Mouse (Mus musculus) intestine, embryonic 15.5 days (tissue): ENCODE results near the gene Mycl. TPM values are rescaled to one million over a fixed set of nuclear protein-coding genes. Genes with fewer than 3 reads are reported as not detected.
A peak's percentile ranks its signal among the peaks of the same experiment; 100 is the strongest.

Source experiments
- ATAC-seq: fragments of 200-750 bp; cut with Nextera tagmentation; 2 replicates; pipeline ENCODE4 v1.8.0; 2017; ENCODE audit warnings: moderate TSS enrichment, moderate library complexity
- H3K27ac ChIP-seq: fragments of 300-500 bp; sonication (generic); 2 replicates; pipeline ENCODE4 v1.5.1; 2015; ENCODE audit warnings: mild to moderate bottlenecking, inconsistent platforms
- H3K27me3 ChIP-seq: fragments of 300-500 bp; sonication (generic); replicated peaks from 2 replicates; pipeline ENCODE4 v1.6.1; 2015; ENCODE audit warnings: inconsistent platforms
- H3K36me3 ChIP-seq: fragments of 300-500 bp; sonication (generic); 2 replicates; pipeline ENCODE4 v1.6.1; 2015; ENCODE audit warnings: inconsistent platforms
- H3K4me1 ChIP-seq: fragments of 300-500 bp; sonication (generic); replicated peaks from 2 replicates; pipeline ENCODE4 v1.6.1; 2015; ENCODE audit warnings: inconsistent platforms
- H3K4me2 ChIP-seq: fragments of 300-500 bp; sonication (generic); replicated peaks from 2 replicates; pipeline ENCODE4 v1.6.1; 2015; ENCODE audit warnings: mild to moderate bottlenecking, inconsistent platforms
- H3K4me3 ChIP-seq: fragments of 300-500 bp; sonication (generic); replicated peaks from 2 replicates; pipeline ENCODE4 v1.5.1; 2015; ENCODE audit warnings: inconsistent platforms
- H3K9ac ChIP-seq: fragments of 300-500 bp; sonication (generic); 2 replicates; pipeline ENCODE4 v1.6.1; 2015; ENCODE audit warnings: inconsistent platforms
- H3K9me3 ChIP-seq: fragments of 300-500 bp; sonication (generic); 2 replicates; pipeline ENCODE4 v1.6.1; 2016; ENCODE audit warnings: inconsistent platforms
- WGBS: fragments of 180-500 bp; shearing (Covaris S2); methylation state at CpG from one replicate; pipeline ENCODE4 v1.1.7; 2015; 5-methylcytosine and 5-hydroxymethylcytosine counted together
- polyA plus RNA-seq: library from polyadenylated mRNA; unstranded; fragments of >200 nt; fragmentation: Nextera tagmentation; extraction: Ambion mirVana; gene quantifications from 2 replicates; pipeline ENCODE4 v1.2.1, GENCODE M21; 2015

The Mycl gene
- polyA plus RNA-seq, 1 experiment from 2014 or later, result 9.2 TPM

DNA sequence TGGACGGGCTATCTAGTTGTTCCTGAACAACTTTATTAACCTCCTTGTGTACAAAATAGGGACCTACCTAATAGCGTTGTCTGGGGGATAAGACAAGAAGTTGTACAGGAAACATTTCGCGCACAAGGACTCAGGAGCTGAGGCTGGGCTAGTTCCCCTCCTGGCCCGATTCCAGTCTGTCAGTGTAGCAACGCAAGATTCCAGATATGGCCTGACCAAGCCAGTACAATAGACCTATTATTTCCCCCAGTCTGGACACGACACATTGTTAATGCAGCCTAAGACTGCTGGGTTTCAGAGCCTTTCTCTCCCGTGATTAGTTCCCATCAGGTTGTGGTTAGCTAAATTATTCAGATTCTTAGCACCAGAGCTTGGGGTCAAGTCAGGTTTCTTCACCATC, 32.7 kb upstream of the Mycl start:
- Histone ChIP-seq H3K27me3 (peaks cover 10% of the 10 kb centered on the region), H3K4me3 (no peak overlapping the region), H3K4me1 (peaks cover 23% of the 10 kb centered on the region), H3K36me3 (no peaks in the 10 kb centered on the region), H3K4me2 (no peak overlapping the region), H3K9me3 (no peaks in the 10 kb centered on the region), H3K27ac (no peak overlapping the region), H3K9ac (no peak overlapping the region)
- no peak for ATAC-seq
- 55% methylated on average over 8 of the region's 8 CpGs for WGBS

GRCm38 (mm10) chr4:122968106-122968505, 27.3 kb upstream of the Mycl start:
- H3K4me1 ChIP-seq, result no peaks in the 10 kb centered on the region
- no peaks in the 10 kb centered on the region for H3K27me3 ChIP-seq
- no peak overlapping the region for H3K27ac ChIP-seq
- WGBS, result 53% methylated on average over 4 of the region's 4 CpGs
- H3K4me3 ChIP-seq, result no peak overlapping the region
- H3K9ac ChIP-seq, result no peak overlapping the region
- H3K9me3 ChIP-seq, result no peaks in the 10 kb centered on the region
- no peak overlapping the region for H3K4me2 ChIP-seq
- no peaks in the 10 kb centered on the region for H3K36me3 ChIP-seq
- no peak for ATAC-seq

DNA sequence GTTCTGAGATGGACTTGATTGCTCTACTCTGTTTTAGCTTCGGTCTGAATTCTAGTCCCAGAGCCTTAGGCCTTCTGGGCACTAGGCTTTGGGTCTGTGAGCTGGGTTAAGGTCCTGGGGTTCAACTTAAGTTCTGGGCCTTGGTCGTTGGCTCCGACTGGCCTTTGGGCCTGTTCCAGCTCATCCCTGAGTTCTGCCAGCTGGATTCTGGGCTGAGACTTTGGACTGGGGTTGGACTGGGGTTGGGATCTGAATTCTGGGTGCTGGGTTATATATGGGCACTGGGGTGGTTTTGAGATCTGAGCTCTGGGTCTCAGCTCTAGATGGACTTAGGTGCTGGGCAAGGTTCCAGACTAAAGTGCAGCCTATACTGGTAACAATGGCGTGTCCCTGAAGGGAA, 24.3 kb upstream of the Mycl start:
- no peak overlapping the region for H3K27ac ChIP-seq
- no peak overlapping the region for H3K4me2 ChIP-seq
- H3K9me3 ChIP-seq, result no peaks in the 10 kb centered on the region
- H3K4me1 ChIP-seq, result no peaks in the 10 kb centered on the region
- no peaks in the 10 kb centered on the region for H3K27me3 ChIP-seq
- H3K9ac ChIP-seq, result no peak overlapping the region
- no peak for ATAC-seq
- no peak overlapping the region for H3K4me3 ChIP-seq
- 76% methylated on average over 4 of the region's 4 CpGs for WGBS
- H3K36me3 ChIP-seq, result no peaks in the 10 kb centered on the region

- ATAC-seq, result no peak
- Histone ChIP-seq H3K9me3 (no peaks in the 10 kb centered on the region), H3K4me2 (no peak overlapping the region), H3K36me3 (no peaks in the 10 kb centered on the region), H3K4me3 (no peak overlapping the region), H3K27ac (no peak overlapping the region), H3K9ac (no peak overlapping the region), H3K27me3 (no peaks in the 10 kb centered on the region), H3K4me1 (no peaks in the 10 kb centered on the region)
- WGBS, result 76% methylated on average over 4 of the region's 4 CpGs
Measured at GRCm38 (mm10) chr4:122971646-122972045, 23.8 kb upstream of the Mycl start.

- Histone ChIP-seq H3K27ac (no peak overlapping the region), H3K9me3 (no peaks in the 10 kb centered on the region), H3K36me3 (no peaks in the 10 kb centered on the region), H3K4me1 (no peaks in the 10 kb centered on the region), H3K4me3 (no peak overlapping the region), H3K4me2 (no peak overlapping the region), H3K9ac (no peak overlapping the region), H3K27me3 (no peaks in the 10 kb centered on the region)
- 68% methylated on average over 8 of the region's 8 CpGs for WGBS
- no peak for ATAC-seq
Measured at GRCm38 (mm10) chr4:122972056-122972455, 23.4 kb upstream of the Mycl start.

GRCm38 (mm10) chr4:122974976-122975520, 20.4 kb upstream of the Mycl start:
- ATAC-seq, result 0 out of 2 replicates have a peak, but pooled peaks have one; percentile 11
- Histone ChIP-seq H3K4me2 (no peak overlapping the region), H3K4me3 (no peak overlapping the region), H3K27ac (no peak overlapping the region), H3K4me1 (no peaks in the 10 kb centered on the region), H3K36me3 (no peaks in the 10 kb centered on the region), H3K9ac (no peak overlapping the region), H3K9me3 (no peaks in the 10 kb centered on the region), H3K27me3 (no peaks in the 10 kb centered on the region)
- 81% methylated on average over 5 of the region's 5 CpGs for WGBS

DNA sequence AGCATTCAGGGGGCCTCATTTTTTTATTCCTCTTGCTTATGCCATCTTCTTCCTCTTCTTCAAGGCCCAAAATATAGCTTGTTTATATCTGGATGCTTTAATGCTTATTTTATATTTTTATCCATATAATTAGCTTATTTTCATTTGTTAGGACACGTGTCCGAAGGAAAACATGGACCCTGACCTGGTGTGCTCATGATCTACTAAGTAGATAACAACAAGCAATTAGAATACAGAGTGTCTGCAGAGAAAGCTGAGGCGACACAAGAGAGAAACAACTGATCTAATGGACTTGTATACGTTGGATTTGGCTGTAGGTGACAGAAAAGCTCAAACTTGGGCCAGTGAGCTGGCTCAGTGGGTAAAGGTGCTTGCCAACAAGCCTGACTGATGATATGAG, 18.6 kb upstream of the Mycl start:
- WGBS, result 66% methylated on average over 4 of the region's 4 CpGs
- Histone ChIP-seq H3K36me3 (no peaks in the 10 kb centered on the region), H3K27me3 (no peaks in the 10 kb centered on the region), H3K4me1 (peaks cover 7% of the 10 kb centered on the region; the same call in 1 of the 2 replicates), H3K4me2 (no peak overlapping the region), H3K4me3 (no peak overlapping the region), H3K9me3 (no peaks in the 10 kb centered on the region), H3K27ac (no peak overlapping the region), H3K9ac (no peak overlapping the region)
- no peak for ATAC-seq

DNA sequence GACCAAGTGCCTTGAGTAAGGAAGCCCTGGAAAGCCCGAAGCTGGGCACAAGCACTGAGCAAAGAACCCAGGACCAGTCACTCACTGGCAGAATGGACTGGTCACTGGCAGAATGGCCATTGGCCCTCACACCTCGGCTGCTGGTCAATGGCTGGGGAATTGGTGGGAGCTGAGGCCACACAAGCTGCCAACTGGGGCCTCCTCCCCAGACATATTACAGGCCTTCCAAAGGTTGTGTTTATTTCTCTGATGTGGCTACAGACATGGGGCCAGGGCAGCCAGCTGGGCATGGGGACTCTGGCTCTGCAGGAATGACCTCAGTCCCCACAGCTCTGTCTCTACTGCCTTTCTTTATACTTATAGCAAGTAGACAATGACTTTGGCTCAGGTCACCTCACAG, 16.6 kb upstream of the Mycl start:
- Histone ChIP-seq H3K4me2 (no peak overlapping the region), H3K4me1 (peaks cover 8% of the 10 kb centered on the region; the same call in 1 of the 2 replicates), H3K9ac (no peak overlapping the region), H3K4me3 (no peak overlapping the region), H3K36me3 (no peaks in the 10 kb centered on the region), H3K27ac (no peak overlapping the region), H3K27me3 (peaks cover 8% of the 10 kb centered on the region), H3K9me3 (no peaks in the 10 kb centered on the region)
- ATAC-seq, result no peak
- 69% methylated on average over 2 of the region's 2 CpGs for WGBS

DNA sequence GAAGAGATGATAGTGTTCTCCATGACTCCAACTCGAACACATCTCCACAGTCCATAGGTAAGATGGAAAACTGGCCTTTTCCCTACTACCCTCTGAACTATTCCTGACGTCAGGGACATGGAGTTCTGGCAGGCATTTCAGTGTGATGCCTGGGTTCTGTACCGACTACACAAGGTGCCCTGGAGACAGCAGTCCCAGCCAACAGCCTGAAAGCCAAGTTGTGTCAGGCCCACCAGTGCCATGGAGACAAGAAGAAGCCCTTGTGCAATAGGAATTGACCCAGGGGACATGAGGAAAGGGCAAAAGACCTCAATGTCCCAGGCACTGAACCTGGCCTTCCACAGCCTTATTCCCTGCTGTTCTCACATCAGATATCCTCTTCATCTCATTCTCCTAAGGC, 15.6 kb upstream of the Mycl start:
- 80% methylated on average over 3 of the region's 3 CpGs for WGBS
- Histone ChIP-seq H3K9ac (no peak overlapping the region), H3K27me3 (peaks cover 12% of the 10 kb centered on the region), H3K27ac (no peak overlapping the region), H3K4me3 (no peak overlapping the region), H3K4me1 (peaks cover 8% of the 10 kb centered on the region; the same call in 1 of the 2 replicates), H3K9me3 (no peaks in the 10 kb centered on the region), H3K36me3 (no peaks in the 10 kb centered on the region), H3K4me2 (no peak overlapping the region)
- no peak for ATAC-seq

DNA sequence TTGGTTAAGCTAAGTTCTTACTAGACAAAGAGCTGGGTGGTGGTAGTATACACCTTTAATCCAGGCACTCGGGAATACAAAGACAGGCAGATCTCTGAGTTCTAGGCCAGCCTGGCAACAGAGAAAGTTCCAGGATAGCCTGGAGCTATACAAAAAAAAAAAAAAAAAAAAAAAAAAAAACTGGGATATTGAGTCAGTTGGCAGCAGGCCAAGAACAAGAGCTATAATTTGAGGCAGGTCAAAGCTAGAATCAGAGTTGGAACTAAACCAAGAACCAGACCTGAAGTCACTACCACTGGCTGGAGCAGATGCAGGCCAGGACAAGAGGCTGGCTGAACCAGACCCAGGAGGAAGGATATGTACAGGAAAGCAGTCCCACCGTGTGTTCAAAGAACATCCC, 14.8 kb upstream of the Mycl start:
- no peak overlapping the region for H3K4me2 ChIP-seq
- no peak overlapping the region for H3K4me3 ChIP-seq
- peaks cover 8% of the 10 kb centered on the region; the same call in 1 of the 2 replicates for H3K4me1 ChIP-seq
- H3K36me3 ChIP-seq, result no peaks in the 10 kb centered on the region
- peaks cover 12% of the 10 kb centered on the region for H3K27me3 ChIP-seq
- H3K9me3 ChIP-seq, result no peaks in the 10 kb centered on the region
- WGBS, result 70% methylated on average over 2 of the region's 2 CpGs
- no peak overlapping the region for H3K27ac ChIP-seq
- no peak overlapping the region for H3K9ac ChIP-seq
- ATAC-seq, result peak; percentile 44

DNA sequence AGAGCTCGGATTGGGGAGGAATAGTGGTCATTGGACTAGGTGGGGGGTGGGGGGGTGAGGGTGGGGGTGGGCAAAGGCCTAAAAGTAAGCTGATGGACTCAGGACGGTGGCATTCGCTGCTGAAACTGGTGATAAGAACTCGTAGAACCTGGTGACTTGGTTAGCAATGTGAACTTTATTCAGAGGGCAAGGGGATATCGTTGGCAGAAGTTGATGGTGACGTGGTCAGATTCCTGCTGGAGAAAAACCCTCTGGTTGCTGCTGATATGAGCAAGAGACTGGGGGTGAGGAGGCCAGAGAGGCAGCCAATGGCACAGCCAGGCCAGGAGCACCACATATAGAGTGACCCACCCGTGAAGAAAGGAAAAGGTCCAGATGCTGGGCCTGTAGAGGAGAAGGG, 14.2 kb upstream of the Mycl start:
- Histone ChIP-seq H3K9me3 (no peaks in the 10 kb centered on the region), H3K27me3 (peaks cover 12% of the 10 kb centered on the region), H3K36me3 (no peaks in the 10 kb centered on the region), H3K4me3 (no peak overlapping the region), H3K9ac (no peak overlapping the region), H3K27ac (no peak overlapping the region), H3K4me2 (no peak overlapping the region), H3K4me1 (peaks cover 8% of the 10 kb centered on the region; the same call in 1 of the 2 replicates)
- peak; percentile 38 for ATAC-seq
- WGBS, result 70% methylated on average over 7 of the region's 7 CpGs

DNA sequence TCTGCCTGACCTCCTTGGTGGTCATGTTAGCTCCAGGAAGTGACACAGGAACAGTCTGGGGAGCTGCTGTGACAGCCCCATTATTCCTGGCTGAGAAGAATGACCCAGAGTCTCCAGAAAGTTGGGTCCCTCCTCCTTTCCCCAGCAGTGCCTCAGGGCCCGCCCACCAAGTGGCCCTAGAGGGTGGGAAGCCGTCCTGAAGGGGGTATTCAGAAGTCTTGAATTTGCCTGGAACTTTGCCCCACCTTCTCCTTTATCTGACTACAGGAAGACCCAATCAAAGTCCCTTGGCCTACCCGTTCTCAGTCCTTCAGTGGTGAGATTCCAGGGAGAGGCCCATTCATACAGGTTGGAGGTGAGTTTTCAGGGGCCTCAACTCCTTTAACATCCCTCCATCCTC, 13.5 kb upstream of the Mycl start:
- Histone ChIP-seq H3K9ac (no peak overlapping the region), H3K9me3 (no peaks in the 10 kb centered on the region), H3K27me3 (peaks cover 12% of the 10 kb centered on the region), H3K36me3 (no peaks in the 10 kb centered on the region), H3K4me2 (no peak overlapping the region; the same call in 1 of the 2 replicates), H3K4me3 (no peak overlapping the region), H3K4me1 (peaks cover 8% of the 10 kb centered on the region; the same call in 1 of the 2 replicates), H3K27ac (no peak overlapping the region)
- WGBS, result 42% methylated on average over 3 of the region's 3 CpGs
- ATAC-seq, result peak; percentile 60

DNA sequence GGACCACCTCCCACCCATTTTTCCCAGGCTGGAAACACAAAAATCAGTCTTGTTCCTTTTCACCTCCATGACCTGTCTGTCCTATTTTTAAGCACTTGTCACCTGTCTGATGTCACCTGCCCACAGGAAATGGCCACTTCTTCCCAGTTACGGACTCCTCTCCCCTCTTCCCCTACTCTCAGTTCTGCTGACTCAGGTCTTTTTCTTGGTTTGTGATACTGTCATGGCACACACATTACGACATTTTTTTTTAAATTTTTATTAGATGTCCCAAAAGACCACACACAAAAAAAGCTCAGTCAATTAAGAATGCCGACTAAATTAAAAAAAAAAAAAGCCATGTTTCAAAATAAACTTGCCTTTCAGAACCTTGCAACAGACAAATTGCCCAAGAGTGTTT, 12.9 kb upstream of the Mycl start:
- H3K9me3 ChIP-seq, result no peaks in the 10 kb centered on the region
- H3K4me2 ChIP-seq, result no peak overlapping the region
- no peak for ATAC-seq
- 71% methylated on average over 3 of the region's 3 CpGs for WGBS
- H3K4me3 ChIP-seq, result no peak overlapping the region
- peaks cover 8% of the 10 kb centered on the region; the same call in 1 of the 2 replicates for H3K4me1 ChIP-seq
- no peaks in the 10 kb centered on the region for H3K36me3 ChIP-seq
- H3K27me3 ChIP-seq, result peaks cover 12% of the 10 kb centered on the region
- no peak overlapping the region for H3K27ac ChIP-seq
- no peak overlapping the region for H3K9ac ChIP-seq
